Mouse (Mus musculus) ES-E14 (cell line): ENCODE data around the gene Kcnk2. TPM values are rescaled to one million over a fixed set of nuclear protein-coding genes. Genes with fewer than 3 reads are reported as not detected.

Experiments
- DNase-seq: peaks from one replicate; pipeline ENCODE4 v3.0.0-alpha.2; 2013; ENCODE audit warnings: low read depth, low spot score
- H3K27ac ChIP-seq: 2 replicates; pipeline ENCODE4 v1.5.1; 2012; ENCODE audit warnings: low read depth, mild to moderate bottlenecking, low read length, moderate library complexity, mixed read lengths; ENCODE audit not compliant: poor library complexity, insufficient read depth, severe bottlenecking
- H3K36me3 ChIP-seq: 2 replicates; pipeline ENCODE4 v1.6.1; 2012; ENCODE audit warnings: mild to moderate bottlenecking, low read length, moderate library complexity, mixed read lengths; ENCODE audit not compliant: control insufficient read depth, poor library complexity, insufficient read depth, severe bottlenecking
- H3K4me1 ChIP-seq, 2 experiments: fragments of 150-350 bp in 1 of 2; sonication (generic) in 1 of 2; 2 replicates each; pipeline ENCODE4 v1.6.1; 2012; ENCODE audit warnings: low read length in 2 of 2, mild to moderate bottlenecking in 1 of 2, mixed read lengths in 1 of 2; ENCODE audit not compliant: control insufficient read depth in 2 of 2, insufficient read depth in 2 of 2, poor library complexity in 1 of 2
- H3K4me3 ChIP-seq, 2 experiments: fragments of 150-350 bp in 1 of 2; sonication (generic) in 1 of 2; 2 replicates each; pipeline ENCODE4 v1.5.1; 2012; ENCODE audit warnings: low read length in 2 of 2, low read depth in 1 of 2, mild to moderate bottlenecking in 1 of 2, mixed read lengths in 1 of 2; ENCODE audit not compliant: insufficient read depth in 1 of 2, poor library complexity in 1 of 2, severe bottlenecking in 1 of 2
- H3K9ac ChIP-seq: 2 replicates; pipeline ENCODE4 v1.6.1; 2012; ENCODE audit warnings: low read depth, mild to moderate bottlenecking, low read length, mixed read lengths; ENCODE audit not compliant: poor library complexity, insufficient read depth, severe bottlenecking
- H3K9me3 ChIP-seq: fragments of 150-350 bp; sonication (generic); 2 replicates; pipeline ENCODE4 v1.6.1; 2012; ENCODE audit warnings: low read depth, mild to moderate bottlenecking, low read length; ENCODE audit not compliant: control insufficient read depth, insufficient read depth
- CHD2 ChIP-seq: IDR thresholded peaks from 2 replicates; pipeline ENCODE4 v1.6.1; 2014; ENCODE audit warnings: mild to moderate bottlenecking, low read depth, low read length, inconsistent platforms
- HCFC1 ChIP-seq: IDR thresholded peaks from 2 replicates; pipeline ENCODE4 v1.6.1; 2012; ENCODE audit warnings: low read length, inconsistent platforms, borderline replicate concordance; ENCODE audit not compliant: insufficient read depth
- MAFK ChIP-seq: IDR thresholded peaks from 2 replicates; pipeline ENCODE4 v1.6.1; 2014; ENCODE audit warnings: mild to moderate bottlenecking, low read depth, low read length, inconsistent platforms; ENCODE audit not compliant: insufficient read depth
- ZC3H11A ChIP-seq: IDR thresholded peaks from 2 replicates; pipeline ENCODE4 v1.6.1; 2012; ENCODE audit warnings: low read depth, mild to moderate bottlenecking, inconsistent platforms, low read length, borderline replicate concordance
- ZNF384 ChIP-seq: IDR thresholded peaks from 2 replicates; pipeline ENCODE4 v1.6.1; 2012; ENCODE audit warnings: low read depth, low read length, inconsistent platforms
- in situ Hi-C, 2 experiments: fragments of 600-800 bp; cut with MboI; formaldehyde crosslinking; loops; one replicate each; pipeline ENCODE4 v1.15.1; 2025; ENCODE audit warnings: low sequenced_read_pairs in 2 of 2, inconsistent platforms in 1 of 2; ENCODE audit not compliant: unreplicated experiment in 2 of 2
- total RNA-seq: library from RNA; depleted of rRNA; stranded (reverse); fragments of 300-350 nt; gene quantifications from 2 replicates; pipeline ENCODE4 v1.2.3, GENCODE M21; 2012

Kcnk2 gene
- total RNA-seq, 1 experiment, result 0.94 TPM

GRCm38 (mm10) chr1:189343301-189344251 is 58.5 kb downstream of the Kcnk2 start:
- Histone ChIP-seq H3K36me3 (no peaks in the 10 kb centered on the region), H3K27ac (no peak overlapping the region), H3K9me3 (no peaks in the 10 kb centered on the region), H3K9ac (peak overlapping the region; percentile 62; the same call in 1 of the 2 replicates), H3K4me3 (peak overlapping the region; percentile 47 to 71), H3K4me1 (peaks cover 0 to 4% of the 10 kb centered on the region in 2 experiments; a peak in 1 of 4 replicates)
- in situ Hi-C loops, result no loop called here
- TF ChIP-seq HCFC1, result no peak
- no peak for TF ChIP-seq CHD2
- no peak for TF ChIP-seq MAFK
- no peak for TF ChIP-seq ZC3H11A
- no peak for TF ChIP-seq ZNF384
- no peak for DNase-seq

DNA sequence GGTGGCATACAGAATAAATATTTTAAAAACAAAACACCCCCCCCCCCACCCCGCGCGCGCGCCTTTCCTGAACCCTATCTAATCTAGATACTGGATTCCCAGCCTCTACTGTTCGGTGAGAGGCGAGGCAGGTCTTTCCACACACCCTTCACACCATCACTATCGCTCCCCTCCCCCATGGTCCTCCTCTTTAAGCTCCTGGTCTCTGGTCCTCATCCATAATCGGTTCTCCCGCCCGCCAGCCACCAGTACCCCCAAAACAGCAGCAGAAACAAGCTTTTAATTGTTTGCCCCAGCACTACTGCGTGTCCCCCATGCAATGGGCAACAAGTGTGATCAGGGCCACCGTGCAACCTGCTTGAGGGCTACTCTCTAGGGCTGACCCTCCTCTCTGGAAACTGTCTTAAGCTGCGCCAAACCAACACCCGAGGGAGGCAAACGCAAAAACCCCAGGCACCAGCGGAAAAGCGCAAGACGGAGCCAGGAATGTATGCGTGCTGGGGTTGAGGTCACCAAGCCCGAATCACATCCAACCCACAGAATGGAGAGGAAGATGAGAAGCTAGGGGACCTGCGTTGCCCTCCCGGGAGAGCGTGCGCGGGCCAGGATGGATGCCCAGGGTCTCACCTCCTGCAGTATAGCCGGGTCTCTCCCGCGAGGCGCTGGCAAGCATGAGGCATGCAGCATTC is 59.5 kb downstream of the Kcnk2 start:
- no peak for DNase-seq
- no peak overlapping the region for H3K4me3 ChIP-seq
- peaks cover 0 to 4% of the 10 kb centered on the region in 2 experiments; a peak in 1 of 4 replicates for H3K4me1 ChIP-seq
- H3K9me3 ChIP-seq, result no peaks in the 10 kb centered on the region
- H3K36me3 ChIP-seq, result no peaks in the 10 kb centered on the region
- no peak for TF ChIP-seq HCFC1
- TF ChIP-seq ZC3H11A, result no peak
- no peak for TF ChIP-seq CHD2
- no peak for TF ChIP-seq ZNF384
- TF ChIP-seq MAFK, result no peak
- no peak overlapping the region for H3K9ac ChIP-seq
- no peak overlapping the region for H3K27ac ChIP-seq
- in situ Hi-C loops, result no loop called here

DNA sequence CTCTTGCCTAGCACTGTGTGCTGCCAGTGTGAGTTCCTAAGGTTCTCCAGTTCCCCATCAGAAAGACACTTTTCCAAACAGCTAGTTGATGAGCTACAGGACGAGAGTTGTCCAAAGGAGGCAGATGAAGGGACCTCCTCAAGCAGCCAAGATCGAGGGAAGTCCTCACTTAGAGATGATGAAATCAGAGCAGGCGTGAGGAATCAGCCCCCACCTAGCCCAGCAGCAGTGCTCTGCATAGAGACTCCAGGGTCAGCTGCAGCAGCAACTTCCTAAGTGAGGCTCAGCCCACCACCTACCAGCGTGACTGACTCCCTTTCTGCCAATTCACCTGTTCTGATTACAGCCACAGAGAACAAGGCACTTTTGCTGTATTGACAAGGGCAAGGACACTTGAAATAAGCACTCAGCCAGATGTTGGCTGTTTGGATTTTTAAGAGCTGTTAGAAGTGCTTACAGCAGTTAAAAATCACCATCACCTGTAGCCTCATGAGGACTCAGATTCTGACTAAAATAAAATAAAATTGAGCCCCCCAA is 60.6 kb downstream of the Kcnk2 start:
- no peak overlapping the region for H3K27ac ChIP-seq
- peaks cover 0 to 4% of the 10 kb centered on the region in 2 experiments; a peak in 1 of 4 replicates for H3K4me1 ChIP-seq
- no peak for TF ChIP-seq ZC3H11A
- no peak for TF ChIP-seq CHD2
- TF ChIP-seq ZNF384, result no peak
- TF ChIP-seq MAFK, result no peak
- TF ChIP-seq HCFC1, result no peak
- H3K9ac ChIP-seq, result no peak overlapping the region
- no peaks in the 10 kb centered on the region for H3K9me3 ChIP-seq
- H3K4me3 ChIP-seq, result no peak overlapping the region
- no peak for DNase-seq
- in situ Hi-C loops, result no loop called here
- no peaks in the 10 kb centered on the region for H3K36me3 ChIP-seq

DNA sequence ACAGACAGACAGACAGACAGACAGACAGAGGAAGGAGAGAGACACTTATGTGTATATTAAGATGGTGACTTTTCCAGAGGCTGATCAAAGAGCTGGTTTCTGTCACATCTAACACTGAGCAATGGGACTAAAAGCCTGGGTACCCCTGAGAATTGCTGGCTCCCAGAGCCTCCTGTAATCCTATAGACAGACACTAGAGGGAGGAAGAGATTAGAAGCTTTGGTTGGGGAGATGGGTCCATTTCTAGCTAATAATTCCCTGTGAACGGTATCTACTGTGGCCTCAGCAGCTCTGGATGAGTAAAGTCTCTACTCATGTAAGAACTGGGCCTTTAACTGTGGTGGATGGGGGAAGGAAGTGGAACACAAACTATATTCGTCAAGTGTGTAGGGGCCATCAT is 86.2 kb downstream of the Kcnk2 start:
- H3K4me3 ChIP-seq, result no peak overlapping the region
- no peaks in the 10 kb centered on the region for H3K36me3 ChIP-seq
- no peak overlapping the region for H3K9ac ChIP-seq
- H3K27ac ChIP-seq, result no peak overlapping the region
- no peaks in the 10 kb centered on the region for H3K4me1 ChIP-seq
- in situ Hi-C loops, result no loop called here
- DNase-seq, result no peak
- no peaks in the 10 kb centered on the region for H3K9me3 ChIP-seq
- TF ChIP-seq ZNF384 (no peak), ZC3H11A (no peak), MAFK (no peak), HCFC1 (no peak)
